Mouse (Mus musculus): ENCODE results near the gene Dip2b. TPM values are rescaled to one million over a fixed set of nuclear protein-coding genes. Genes with fewer than 3 reads are reported as not detected.

Gene Dip2b
- polyA plus RNA-seq, 1 experiment from 2014 or later = 11.4 TPM

Other genes with a start within 250 kb of the Dip2b start
- 17.9 and 23.9 TPM in 2 replicates for gene Lima1, start 163.2 kb upstream of the Dip2b start, polyA plus RNA-seq (2015; fragmentation: Nextera tagmentation; extraction: Ambion mirVana)
- not detected in 2 replicates for gene Fam186a, start 71.6 kb upstream of the Dip2b start, polyA plus RNA-seq (2015; fragmentation: Nextera tagmentation; extraction: Ambion mirVana)
- 25.4 and 26.8 TPM in 2 replicates for gene Larp4, start 68.6 kb upstream of the Dip2b start, polyA plus RNA-seq (2015; fragmentation: Nextera tagmentation; extraction: Ambion mirVana)
- 37.9 and 39.2 TPM in 2 replicates for gene Atf1, start 189.2 kb downstream of the Dip2b start, polyA plus RNA-seq (2015; fragmentation: Nextera tagmentation; extraction: Ambion mirVana)
- not detected in 2 replicates for gene Tmprss12, start 242.2 kb downstream of the Dip2b start, polyA plus RNA-seq (2015; fragmentation: Nextera tagmentation; extraction: Ambion mirVana)

Data from heart, embryonic 15.5 days (tissue).